Mouse (Mus musculus) ovary, postnatal 36 days (tissue): ENCODE measurements around the gene Zfp605.
A peak's percentile ranks its signal among the peaks of the same experiment; 100 is the strongest.
"Not testable (repeated sequence)": the region's sequence is repeated elsewhere in the genome, so short reads cannot be mapped to it uniquely, and the experiment has no call there.

Experiments used
- DNase-seq: peaks from one replicate; pipeline ENCODE4 v3.0.0; 2022; ENCODE audit warnings: low spot score, mixed read lengths

The Zfp605 gene

GRCm38 (mm10) chr5:110109991-110110441 lies at the start of gene Zfp605:
TSS of gene Zfp605 (plus strand) at chr5:110110092.
- peak; percentile 87 for DNase-seq

GRCm38 (mm10) chr5:110072413-110072812 lies 37.5 kb upstream of the Zfp605 start, which contains the start of gene Gm17655:
TSS of gene Gm17655 (minus strand) at chr5:110072513.
- DNase-seq = not testable (repeated sequence)

DNA sequence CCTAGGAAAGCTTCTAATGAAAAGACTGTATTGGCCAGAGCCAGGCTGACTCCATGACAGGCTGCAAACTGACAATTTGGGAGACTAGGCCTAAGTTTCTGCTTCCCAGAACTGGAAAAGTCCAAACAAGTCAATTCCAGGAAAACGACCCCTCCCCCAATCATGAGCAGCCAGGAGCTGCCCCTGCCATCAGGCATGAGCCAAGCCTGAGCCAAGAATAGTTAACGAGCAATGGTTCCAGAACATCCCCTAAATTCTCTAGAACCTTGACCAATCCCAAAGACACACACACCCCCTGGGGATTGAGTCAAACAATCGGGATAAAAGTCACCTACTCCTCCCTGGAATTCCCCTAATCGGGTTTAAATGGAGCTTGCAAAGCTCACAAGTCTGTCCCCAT lies 26.9 kb upstream of the Zfp605 start:
- DNase-seq = no peak

DNA sequence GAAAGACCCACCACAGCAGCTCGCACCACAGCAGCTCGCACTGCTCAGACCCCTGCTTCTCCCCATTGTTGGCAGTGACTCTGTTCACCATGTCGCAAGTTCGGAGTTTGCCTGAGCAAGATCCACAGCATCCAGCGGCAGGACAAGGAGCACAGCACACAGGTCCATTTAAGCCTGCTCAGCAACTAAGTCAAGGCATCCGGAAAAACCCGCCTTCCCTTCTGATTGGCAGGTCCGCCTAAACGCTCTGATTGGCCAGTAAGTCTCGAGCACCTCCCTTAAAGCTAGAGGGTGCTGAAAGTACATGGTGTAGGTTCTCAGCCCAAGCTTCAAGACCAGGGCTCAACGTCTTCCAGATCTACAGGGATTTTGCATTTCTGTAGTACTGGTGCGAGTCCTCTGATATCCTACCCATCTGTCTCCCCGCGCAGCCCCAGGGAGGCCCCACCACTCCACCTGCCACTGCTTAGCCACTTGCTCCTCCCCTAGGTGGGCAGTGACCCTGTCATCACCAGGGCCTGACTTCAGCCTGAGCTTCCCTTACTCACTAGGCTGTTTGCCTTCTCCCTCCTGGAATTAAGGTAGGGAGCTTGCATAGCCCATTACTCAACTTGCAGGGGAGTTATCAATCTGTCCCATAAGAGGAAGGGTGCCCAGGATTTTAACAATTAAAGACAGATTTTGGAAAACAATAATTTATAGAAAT lies 23.6 kb upstream of the Zfp605 start:
- no peak for DNase-seq

GRCm38 (mm10) chr5:110091546-110091945 lies 18.3 kb upstream of the Zfp605 start:
- no peak for DNase-seq

GRCm38 (mm10) chr5:110094030-110094846 lies 15.7 kb upstream of the Zfp605 start, which contains the start of gene Gm35315:
TSS of gene Gm35315 (minus strand) at chr5:110094420.
- DNase-seq = peak; percentile 79

- no peak for DNase-seq
These were observed 15.1 kb upstream of the Zfp605 start for GRCm38 (mm10) chr5:110094847-110095213.

- no peak for DNase-seq
These were observed 10.9 kb upstream of the Zfp605 start for GRCm38 (mm10) chr5:110098991-110099477.

DNA sequence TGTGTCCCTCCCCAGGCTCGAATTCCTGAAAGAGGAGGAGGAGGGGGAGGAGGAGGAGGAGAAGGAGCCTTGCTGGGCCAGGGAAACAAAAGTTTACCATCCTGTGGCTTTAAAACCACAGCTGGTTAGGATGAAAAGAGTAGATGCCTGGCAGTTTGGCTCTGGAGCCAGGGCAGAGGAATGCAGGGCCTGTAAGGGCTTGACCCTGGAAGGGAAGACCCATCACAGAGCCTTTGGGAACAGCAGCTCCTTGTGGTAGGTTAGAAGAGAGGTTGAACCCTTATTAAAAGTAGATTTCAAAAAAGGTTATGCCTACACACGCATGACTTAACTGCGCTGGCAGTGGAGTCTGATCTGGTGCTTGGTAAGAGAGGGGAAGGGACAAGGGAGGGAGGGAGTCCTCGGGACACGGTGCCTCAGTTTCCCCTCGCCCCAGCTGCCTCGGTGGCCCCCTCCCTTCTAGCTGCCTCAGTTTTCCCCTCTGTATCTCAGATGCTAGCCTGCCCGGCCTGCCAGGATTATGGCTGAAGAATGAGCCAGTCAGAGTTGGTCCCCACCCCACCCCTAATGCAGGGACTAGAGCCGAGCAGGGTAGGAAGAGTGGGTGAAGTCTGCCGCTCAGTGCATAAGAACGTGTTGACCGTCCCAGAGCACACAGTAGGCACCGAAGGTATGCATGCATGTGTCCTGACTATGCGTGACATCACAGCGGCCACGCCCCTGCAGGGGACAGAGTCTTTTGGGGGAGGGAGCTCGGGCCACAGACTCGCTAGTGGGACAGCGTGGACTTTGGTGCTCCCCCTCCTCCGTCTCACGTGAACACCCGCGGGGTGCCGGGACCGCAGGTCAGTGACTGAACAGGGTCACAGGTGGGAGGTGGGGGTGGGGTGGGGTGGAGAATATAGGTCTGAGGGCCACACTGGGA lies 10.0 kb upstream of the Zfp605 start, which contains the start of gene Plcxd1:
TSS of gene Plcxd1 (plus strand) at position 314 of the 925 bp plus-strand sequence.
- DNase-seq = no peak

DNA sequence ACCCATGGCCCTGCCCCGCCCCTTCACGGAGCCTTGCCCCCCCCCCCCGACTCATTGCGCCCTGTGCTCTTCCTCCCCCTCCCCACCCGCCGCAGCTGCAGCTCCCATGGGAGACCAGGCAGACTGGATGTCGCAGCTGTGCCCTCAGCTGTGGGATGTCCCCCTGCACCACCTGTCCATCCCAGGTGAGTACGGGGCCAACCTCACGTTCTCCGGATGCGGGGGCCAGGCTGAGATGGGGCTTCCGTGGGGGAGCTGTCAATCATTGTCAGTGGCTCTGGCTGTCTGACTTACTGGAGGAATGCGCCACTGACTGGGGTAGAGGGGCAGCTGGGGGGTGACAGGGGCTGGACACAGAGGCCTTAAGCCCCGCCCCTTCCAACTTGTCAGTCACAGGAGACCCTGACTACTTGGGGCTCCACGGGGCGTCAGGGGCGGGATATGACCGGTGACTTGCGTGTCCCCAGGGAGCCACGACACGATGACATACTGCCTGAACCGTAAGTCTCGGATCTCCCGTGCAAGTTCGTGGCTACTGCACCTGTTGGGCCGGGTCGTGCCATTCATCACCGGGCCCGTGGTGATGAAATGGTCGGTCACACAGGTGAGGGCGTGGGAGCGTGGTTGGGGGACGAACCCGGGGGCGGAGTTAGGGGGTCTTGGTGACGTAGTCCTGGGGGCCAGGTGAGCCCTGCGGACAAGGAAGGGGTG lies 8.8 kb upstream of the Zfp605 start:
- no peak for DNase-seq

GRCm38 (mm10) chr5:110101716-110102347 lies 8.1 kb upstream of the Zfp605 start:
- DNase-seq = peak; percentile 23

- no peak for DNase-seq
These were observed 7.5 kb upstream of the Zfp605 start for GRCm38 (mm10) chr5:110102429-110102828.

DNA sequence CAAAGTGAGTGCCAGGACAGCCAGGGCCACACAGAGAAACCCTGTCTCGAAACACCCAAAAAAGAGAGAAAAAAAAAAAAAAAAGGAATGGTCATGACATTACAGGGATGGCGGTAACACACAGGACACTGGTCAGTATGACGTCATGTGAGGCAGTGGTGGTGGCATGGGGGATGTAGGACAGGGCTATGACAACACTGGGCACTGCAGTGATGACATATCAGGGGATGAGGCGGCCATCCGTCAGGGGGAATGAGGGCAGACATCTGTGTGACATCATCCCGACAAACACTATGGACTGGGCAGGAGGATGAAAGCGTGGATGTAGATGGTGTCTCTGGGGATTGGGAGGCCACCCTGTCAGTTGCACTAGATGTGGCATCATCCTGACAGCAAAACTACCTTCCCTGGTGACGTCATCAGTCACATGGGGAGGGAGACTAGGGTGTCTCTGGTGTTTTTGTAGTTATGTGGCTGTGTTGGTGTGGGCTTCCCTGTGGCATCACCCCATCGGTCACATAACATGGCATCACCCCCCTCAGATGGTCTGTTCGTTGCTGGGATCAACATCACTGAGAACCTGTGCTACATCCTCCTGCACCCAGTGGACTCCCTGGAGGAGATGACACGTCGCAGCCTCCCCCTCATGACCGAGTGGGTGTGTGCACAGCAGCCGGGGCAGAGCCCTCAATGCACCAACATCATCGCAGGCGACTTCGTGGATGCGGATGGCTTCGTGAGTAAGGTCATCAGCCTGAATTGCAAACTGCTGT lies 6.9 kb upstream of the Zfp605 start:
- DNase-seq = no peak

DNA sequence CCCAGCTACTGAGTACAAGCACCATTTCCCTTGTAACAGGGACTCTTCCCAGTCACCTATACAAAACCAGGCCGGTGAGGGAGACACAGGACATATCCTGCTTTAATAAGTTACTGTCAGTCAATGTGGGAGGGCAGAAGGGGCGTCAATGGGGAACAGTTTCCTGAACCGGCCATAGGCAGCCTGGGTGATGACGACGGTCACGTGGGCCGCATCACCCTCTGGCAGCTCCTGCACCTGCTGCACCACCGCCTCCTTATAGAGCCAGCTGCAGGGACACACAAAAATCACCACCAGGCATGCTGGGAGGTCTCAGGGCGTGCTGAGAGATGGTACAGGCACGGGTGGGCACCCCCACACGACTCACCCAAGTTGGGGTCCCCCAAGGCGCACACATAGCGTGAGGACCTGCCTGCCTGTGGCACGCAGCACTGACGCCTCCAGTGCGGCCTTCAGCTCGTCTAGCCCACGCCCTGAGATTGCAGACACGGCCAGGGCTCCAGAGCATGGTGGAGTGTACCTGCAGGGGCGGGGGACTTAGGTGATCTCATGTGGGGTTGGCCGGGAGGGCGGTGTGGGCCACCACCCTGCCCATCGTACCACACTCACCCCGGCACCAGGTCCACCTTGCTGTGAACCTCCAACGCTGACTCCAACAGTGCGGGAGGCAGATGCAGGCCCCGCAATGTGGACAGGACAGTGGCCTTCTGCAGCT lies 5.8 kb upstream of the Zfp605 start:
- no peak for DNase-seq

GRCm38 (mm10) chr5:110104616-110105380 lies 5.1 kb upstream of the Zfp605 start:
- no peak for DNase-seq

DNA sequence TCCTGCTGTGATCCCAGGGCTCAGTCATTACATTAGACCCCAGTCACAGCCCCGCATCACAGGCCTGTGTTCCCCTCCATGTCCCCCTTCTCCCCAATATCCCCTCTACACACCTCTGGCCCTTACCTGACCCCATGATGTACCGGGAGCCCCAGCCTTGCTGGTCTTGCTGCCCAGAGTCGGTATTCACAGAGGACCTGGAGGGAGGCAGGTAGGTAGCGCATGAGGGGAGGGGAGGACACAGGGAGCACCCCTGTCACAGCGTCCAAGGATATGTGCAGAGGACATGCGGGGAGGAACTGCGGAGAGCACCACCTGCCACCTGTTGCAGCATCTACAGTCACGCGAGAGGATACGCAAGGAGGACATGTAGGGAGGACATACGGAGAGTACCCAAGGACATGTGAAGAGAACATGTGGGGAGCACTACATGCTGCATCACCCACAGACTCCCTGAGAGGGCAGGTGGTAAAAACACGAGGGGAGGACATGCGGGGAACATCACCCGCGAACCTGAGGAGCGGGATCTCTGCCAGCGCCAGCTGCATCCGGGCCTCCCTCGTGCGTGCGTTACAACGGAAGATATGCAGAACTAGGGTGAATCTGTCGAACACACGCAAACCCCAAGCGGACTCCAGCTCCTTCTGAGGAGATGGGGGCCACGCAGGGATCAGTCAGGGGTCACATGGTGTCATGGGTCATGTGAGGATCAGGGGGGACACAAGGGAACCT lies 3.6 kb upstream of the Zfp605 start:
- no peak for DNase-seq

DNA sequence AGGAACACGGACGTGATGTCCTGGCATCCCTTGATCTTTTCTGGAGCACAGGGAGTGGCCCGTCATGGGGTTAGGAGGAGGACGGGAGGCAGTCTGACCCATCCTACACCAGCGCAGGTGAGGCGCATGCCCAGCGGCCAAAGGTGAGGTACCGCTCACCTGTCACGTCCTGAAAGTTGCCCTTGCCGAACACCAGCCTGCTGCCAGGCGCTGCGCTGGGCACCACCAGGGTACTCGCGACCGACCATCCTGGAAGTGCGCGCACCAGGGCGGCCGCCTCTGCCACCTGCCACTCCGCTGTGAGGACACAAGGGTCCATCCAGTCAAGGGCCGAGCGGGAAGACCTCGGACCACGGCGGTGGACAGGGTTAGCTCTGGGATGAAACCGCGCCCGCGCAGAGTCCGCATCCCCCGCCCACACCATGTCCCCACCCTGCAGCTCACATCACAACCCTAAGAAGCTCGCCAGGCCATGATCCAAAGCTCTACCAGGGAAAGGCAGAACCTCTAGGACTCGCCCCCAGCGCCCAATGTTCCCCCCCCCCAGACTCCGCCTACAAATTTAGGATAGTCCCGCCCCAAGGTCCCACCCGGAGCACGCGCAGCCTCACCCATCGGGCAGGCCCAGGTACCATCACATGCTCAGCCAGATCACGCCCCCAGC lies 2.9 kb upstream of the Zfp605 start:
- peak; percentile 34 for DNase-seq
